In the genomic region with DNA sequence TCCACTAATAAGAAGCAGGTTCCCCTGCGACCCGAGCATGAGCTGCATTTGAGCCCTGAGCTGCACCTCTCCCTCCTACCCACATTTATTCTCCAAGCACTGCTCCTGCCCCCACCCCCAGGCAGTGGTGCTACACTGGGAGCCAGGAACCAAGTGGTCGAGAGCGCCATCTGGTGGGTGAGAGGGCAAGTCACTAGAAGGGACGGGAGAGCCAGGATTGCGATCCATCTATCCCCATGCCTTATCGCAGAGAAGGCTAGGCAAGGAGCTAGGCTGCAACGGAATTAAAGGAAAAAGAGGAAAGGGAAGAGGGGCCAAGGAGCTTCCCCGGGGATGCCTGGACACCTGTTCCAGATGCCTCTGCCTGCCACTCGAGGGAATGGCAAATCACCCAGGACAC, we compare ENCODE assay signal across 8 mouse cellular contexts.
DNase-seq lines count a peak whose midpoint lies in the region; ATAC-seq and TF ChIP-seq lines count a peak whose summit lies in the region.

No protein-coding gene starts in this region.

- 2% methylated on average over 10 of the region's 10 CpGs for WGBS in midbrain, embryonic 11.5 days

- peak; percentile 74 for ATAC-seq in midbrain, embryonic 11.5 days (ENCODE audit: low FRiP score)
- no peak for ATAC-seq in activated CD4-positive, CD25-positive, alpha-beta regulatory T cell, adult 4 months

- no peak overlapping the region for H3K4me3 ChIP-seq in left cerebral cortex, adult 2 months
- H3K4me3 ChIP-seq in midbrain, embryonic 11.5 days (ENCODE audit: low read depth, low read length) = no peak overlapping the region

- intact Hi-C loops in left cerebral cortex, adult 2 months (cut with DNase I) = loop anchor here (1.0 to 2.0 kb wide), 2 partner anchors 87 to 174 kb away; no protein-coding TSS in a partner anchor

- no peak overlapping the region for H3K27ac ChIP-seq in left cerebral cortex, adult 2 months
- no peak overlapping the region for H3K27ac ChIP-seq in midbrain, embryonic 11.5 days (ENCODE audit: low read depth, low read length)

- H3K4me1 ChIP-seq in midbrain, embryonic 11.5 days (ENCODE audit: control insufficient read depth, insufficient read depth, low read length) = no peaks in the 10 kb centered on the region

- no peak overlapping the region for H3K9ac ChIP-seq in midbrain, embryonic 11.5 days (ENCODE audit: low read length)

- no peaks in the 10 kb centered on the region for H3K9me3 ChIP-seq in midbrain, embryonic 11.5 days (ENCODE audit: control insufficient read depth, low read length)

- H3K27me3 ChIP-seq in midbrain, embryonic 11.5 days (ENCODE audit: control insufficient read depth, insufficient read depth, low read length) = peaks cover 8% of the 10 kb centered on the region

- H3K4me2 ChIP-seq in midbrain, embryonic 11.5 days = no peak overlapping the region

- peak; percentile 93 for TF ChIP-seq CTCF in left cerebral cortex, adult 2 months (IDR thresholded peaks at IDR 0.05)

- DNase-seq in WW6 (ENCODE audit: low read depth, low spot score) = peak; percentile 70
- DNase-seq in cerebellum, postnatal 14 days = peak; percentile 96 to 99
- peak; percentile 71 to 90 for DNase-seq in frontal cortex, postnatal 14 days (ENCODE audit: low spot score in 2 of 2)
- DNase-seq in hindlimb bud, embryonic 11.5 days (ENCODE audit: extremely low spot score, low read depth, low spot score) = peak; percentile 42
- peak; percentile 83 to 93 for DNase-seq in left cerebral cortex, adult 2 months (ENCODE audit: extremely low spot score in 1 of 2, low spot score in 2 of 2)
- DNase-seq in midbrain, embryonic 11.5 days (ENCODE audit: low spot score, missing footprints) = peak; percentile 96
- peak; percentile 97 for DNase-seq in right cerebral cortex, postnatal 4 days

- no peaks in the 10 kb centered on the region for H3K36me3 ChIP-seq in midbrain, embryonic 11.5 days (ENCODE audit: control insufficient read depth, insufficient read depth, low read length)

Comparison
In these comparisons a context has a peak if more than half of its experiments do, and no peak if none do; other contexts are left out.
1. DNase-seq: peak in every context shown above with its lines; median percentile 98 in cerebellum, postnatal 14 days; 97 in right cerebral cortex, postnatal 4 days; 96 in midbrain, embryonic 11.5 days; 88 in left cerebral cortex, adult 2 months; 80 in frontal cortex, postnatal 14 days; 70 in WW6; 42 in hindlimb bud, embryonic 11.5 days.